In genomic region chr10:95725910-95726309, GRCm38 (mm10) we compare ENCODE assay signal across 9 mouse cellular contexts. TPM values are rescaled to one million over a fixed set of nuclear protein-coding genes. Genes with fewer than 3 reads are reported as not detected.
A peak's percentile ranks its signal among the peaks of the same experiment; 100 is the strongest.
DNase-seq lines count a peak whose midpoint lies in the region; ATAC-seq lines count a peak whose summit lies in the region.
"Had no signal": no experiment of that assay in that cellular context is flagged by ENCODE, and none has a peak within 500 bp of the region (broad histone marks: within the 10 kb centered on the region; RNA-seq: fewer than 3 reads in every experiment).

No protein-coding gene starts in this region.

- no peaks in the 10 kb centered on the region for H3K36me3 ChIP-seq in hindbrain, embryonic 16.5 days (ENCODE audit: control insufficient read depth, insufficient read depth, low read length)
- H3K36me3 ChIP-seq in hindbrain, embryonic 10.5 days: no peaks in the 10 kb centered on the region
- no peaks in the 10 kb centered on the region for H3K36me3 ChIP-seq in kidney, embryonic 14.5 days (ENCODE audit: control insufficient read depth, insufficient read depth, low read length)
- no peaks in the 10 kb centered on the region for H3K36me3 ChIP-seq in limb, embryonic 12.5 days

- H3K27ac ChIP-seq in hindbrain, embryonic 16.5 days (ENCODE audit: low read depth, low read length): peak overlapping the region; percentile 23; the same call in 1 of the 2 replicates
- H3K27ac ChIP-seq in hindbrain, embryonic 10.5 days: no peak overlapping the region
- peak overlapping the region; percentile 35 for H3K27ac ChIP-seq in brown adipose tissue, adult 24 weeks (replicated peaks; ENCODE audit: low read depth, low read length)
- peak overlapping the region; percentile 82 for H3K27ac ChIP-seq in kidney, embryonic 14.5 days (ENCODE audit: low read depth, low read length)
- H3K27ac ChIP-seq in limb, embryonic 12.5 days: peak overlapping the region; percentile 74

- no peaks in the 10 kb centered on the region for H3K9me3 ChIP-seq in hindbrain, embryonic 16.5 days (ENCODE audit: control insufficient read depth, low read length)
- H3K9me3 ChIP-seq in hindbrain, embryonic 10.5 days: no peaks in the 10 kb centered on the region
- no peaks in the 10 kb centered on the region for H3K9me3 ChIP-seq in kidney, embryonic 14.5 days (ENCODE audit: control insufficient read depth, low read length)
- no peaks in the 10 kb centered on the region for H3K9me3 ChIP-seq in limb, embryonic 12.5 days

- H3K27me3 ChIP-seq in hindbrain, embryonic 16.5 days (replicated peaks; ENCODE audit: control insufficient read depth, insufficient read depth, low read length): no peaks in the 10 kb centered on the region
- H3K27me3 ChIP-seq in hindbrain, embryonic 10.5 days (ENCODE audit: insufficient read depth, poor library complexity, severe bottlenecking): no peaks in the 10 kb centered on the region
- H3K27me3 ChIP-seq in kidney, embryonic 14.5 days (ENCODE audit: control insufficient read depth, insufficient read depth, low read length): no peaks in the 10 kb centered on the region
- H3K27me3 ChIP-seq in limb, embryonic 12.5 days: no peaks in the 10 kb centered on the region

- no peak overlapping the region for H3K9ac ChIP-seq in hindbrain, embryonic 16.5 days (ENCODE audit: low read depth, low read length)
- no peak overlapping the region for H3K9ac ChIP-seq in kidney, embryonic 14.5 days (ENCODE audit: low read depth, low read length)
- no peak overlapping the region for H3K9ac ChIP-seq in limb, embryonic 12.5 days (replicated peaks)

- no peak for DNase-seq in hindbrain, embryonic 10.5 days (ENCODE audit: low spot score)
- DNase-seq in gastrocnemius, postnatal 10 days: peak; percentile 56
- no peak for DNase-seq in spleen, adult 12 weeks (ENCODE audit: low spot score)
- no peak for DNase-seq in thymus, postnatal 10 days (ENCODE audit: low spot score in 2 of 2)

- no peak overlapping the region for H3K4me2 ChIP-seq in hindbrain, embryonic 16.5 days (ENCODE audit: low read length)
- no peak overlapping the region for H3K4me2 ChIP-seq in kidney, embryonic 14.5 days (replicated peaks; ENCODE audit: low read depth, low read length)
- H3K4me2 ChIP-seq in limb, embryonic 12.5 days: no peak overlapping the region

- 55% methylated on average over 5 of the region's 5 CpGs for WGBS in hindbrain, embryonic 16.5 days
- WGBS in hindbrain, embryonic 10.5 days: 67% methylated on average over 5 of the region's 5 CpGs
- 40% methylated on average over 5 of the region's 5 CpGs for WGBS in kidney, embryonic 14.5 days
- 58% methylated on average over 5 of the region's 5 CpGs for WGBS in limb, embryonic 12.5 days

- peaks cover 7% of the 10 kb centered on the region; the same call in 1 of the 2 replicates for H3K4me1 ChIP-seq in hindbrain, embryonic 16.5 days (ENCODE audit: control insufficient read depth, insufficient read depth, low read depth, low read length)
- peaks cover 21% of the 10 kb centered on the region for H3K4me1 ChIP-seq in hindbrain, embryonic 10.5 days (replicated peaks)
- peaks cover 12% of the 10 kb centered on the region; the same call in 1 of the 2 replicates for H3K4me1 ChIP-seq in brown adipose tissue, adult 24 weeks (ENCODE audit: control insufficient read depth, insufficient read depth, insufficient read length, low read length)
- peaks cover 3% of the 10 kb centered on the region; the same call in 1 of the 2 replicates for H3K4me1 ChIP-seq in kidney, embryonic 14.5 days (ENCODE audit: control insufficient read depth, insufficient read depth, low read length)
- peaks cover 44% of the 10 kb centered on the region for H3K4me1 ChIP-seq in limb, embryonic 12.5 days (replicated peaks)

- ATAC-seq in hindbrain, embryonic 16.5 days: peak; percentile 81; the same call in 1 of the 2 replicates
- ATAC-seq in kidney, embryonic 14.5 days (ENCODE audit: low FRiP score, low TSS enrichment): peak; percentile 51; the same call in 1 of the 2 replicates
- ATAC-seq in limb, embryonic 12.5 days (ENCODE audit: insufficient number of reproducible peaks, insufficient read depth, low FRiP score, low TSS enrichment, low read depth): no peak

- no peak overlapping the region for H3K4me3 ChIP-seq in hindbrain, embryonic 16.5 days (ENCODE audit: low read length)
- no peak overlapping the region for H3K4me3 ChIP-seq in hindbrain, embryonic 10.5 days
- no peak overlapping the region for H3K4me3 ChIP-seq in brown adipose tissue, adult 24 weeks (ENCODE audit: insufficient read depth, low read depth, low read length)
- H3K4me3 ChIP-seq in kidney, embryonic 14.5 days (ENCODE audit: low read length): no peak overlapping the region
- H3K4me3 ChIP-seq in limb, embryonic 12.5 days (replicated peaks): no peak overlapping the region
- H3K4me3 ChIP-seq: erythroblast, embryonic 14.5 days had no signal

RNA-seq across cellular contexts. Expression of gene Anapc15-ps, which starts 52.7 kb away (rescaled TPM):
- polyA plus RNA-seq in hindbrain, embryonic 16.5 days (2015; fragmentation: Nextera tagmentation; extraction: Ambion mirVana): 0.95 TPM in 1 of 2 replicates, not detected in the other
- polyA plus RNA-seq in hindbrain, embryonic 10.5 days (2016; fragmentation: Nextera tagmentation; extraction: Ambion mirVana): not detected in 2 replicates
- polyA plus RNA-seq in brown adipose tissue, adult 24 weeks (2012; ENCODE audit: insufficient read depth, insufficient read length, missing spikeins): not detected in 2 replicates
- total RNA-seq in gastrocnemius, postnatal 10 days (2021): not detected
- polyA plus RNA-seq in kidney, embryonic 14.5 days (2014; fragmentation: Nextera tagmentation; extraction: Ambion mirVana): 0.59 TPM in 1 of 2 replicates, not detected in the other
- not detected in 2 replicates for polyA plus RNA-seq in limb, embryonic 12.5 days (2016; fragmentation: Nextera tagmentation; extraction: Ambion mirVana)
- polyA plus RNA-seq: erythroblast, embryonic 14.5 days had no signal
